Mouse (Mus musculus) heart, adult 2 months (tissue): ENCODE measurements at regions not wholly inside any gene's neighbourhood (a gene's known extent, or its start where the extent isn't known, plus 50 kb on each side); places are given as distances from the start of the nearest gene placed in this dataset.
"Not testable (repeated sequence)": the region's sequence is repeated elsewhere in the genome, so short reads cannot be mapped to it uniquely, and the experiment has no call there.

Source experiments
- DNase-seq, 2 experiments: peaks; one replicate each; pipeline ENCODE4 v3.0.0; 2021
- H3K27ac ChIP-seq: fragments of 200-600 bp; 2 replicates; pipeline ENCODE4 v1.8.1; 2022
- H3K27me3 ChIP-seq: fragments of 200-500 bp; 2 replicates; pipeline ENCODE4 v1.6.1; 2012; ENCODE audit warnings: mild to moderate bottlenecking, low read length, inconsistent platforms, mixed read lengths; ENCODE audit not compliant: control insufficient read depth, insufficient read depth
- H3K36me3 ChIP-seq: fragments of 200-500 bp; 2 replicates; pipeline ENCODE4 v1.6.1; 2012; ENCODE audit warnings: low read length, inconsistent platforms; ENCODE audit not compliant: control insufficient read depth, insufficient read depth
- H3K4me1 ChIP-seq: fragments of 200-500 bp; 2 replicates; pipeline ENCODE4 v1.6.1; 2011; ENCODE audit warnings: low read length; ENCODE audit not compliant: control insufficient read depth, insufficient read depth
- H3K4me3 ChIP-seq: fragments of 200-600 bp; 2 replicates; pipeline ENCODE4 v1.8.1; 2022
- H3K79me2 ChIP-seq: fragments of 200-500 bp; replicated peaks from 2 replicates; pipeline ENCODE4 v1.6.1; 2012; ENCODE audit warnings: mild to moderate bottlenecking, inconsistent platforms, low read length, moderate library complexity, mixed read lengths; ENCODE audit not compliant: control insufficient read depth, insufficient read depth
- H3K9ac ChIP-seq: fragments of 200-500 bp; 2 replicates; pipeline ENCODE4 v1.6.1; 2012; ENCODE audit warnings: low read depth, mild to moderate bottlenecking, control low read depth, inconsistent platforms, low read length, mixed read lengths
- CTCF ChIP-seq: fragments of 200-600 bp; IDR thresholded peaks from 2 replicates; pipeline ENCODE4 v1.8.1; 2022; ENCODE audit warnings: antibody characterized with exemption, mild to moderate bottlenecking, moderate library complexity
- EP300 ChIP-seq: fragments of 200-500 bp; IDR thresholded peaks from 2 replicates; pipeline ENCODE4 v1.6.1; 2011; ENCODE audit warnings: low read depth, low read length, control low read depth; ENCODE audit not compliant: insufficient read depth
- POLR2A ChIP-seq: fragments of 200-500 bp; IDR thresholded peaks from 2 replicates; pipeline ENCODE4 v1.6.1; 2011; ENCODE audit warnings: mild to moderate bottlenecking, low read depth, low read length, control low read depth; ENCODE audit not compliant: insufficient read depth
- WGBS: fragments of 180-500 bp; shearing (Covaris S2); methylation state at CpG from one replicate; pipeline ENCODE4 v1.1.7; 2018; 5-methylcytosine and 5-hydroxymethylcytosine counted together
- intact Hi-C: fragments of 180-260 bp; cut with DNase I; formaldehyde crosslinking; loops from one replicate; pipeline ENCODE4 v1.15.1; 2025

- Histone ChIP-seq H3K27me3 (no peaks in the 10 kb centered on the region), H3K9ac (no peak overlapping the region), H3K36me3 (no peaks in the 10 kb centered on the region), H3K79me2 (no peaks in the 10 kb centered on the region), H3K27ac (no peak overlapping the region), H3K4me3 (no peak overlapping the region), H3K4me1 (no peaks in the 10 kb centered on the region)
- TF ChIP-seq POLR2A (no peak), CTCF (no peak), EP300 (no peak)
- intact Hi-C loops: no loop called here
- 74% methylated on average over 6 of the region's 6 CpGs for WGBS
- no peak for DNase-seq
Measured at GRCm38 (mm10) chr14:102199430-102199829, 469.7 kb downstream of the Lmo7 start.

DNA sequence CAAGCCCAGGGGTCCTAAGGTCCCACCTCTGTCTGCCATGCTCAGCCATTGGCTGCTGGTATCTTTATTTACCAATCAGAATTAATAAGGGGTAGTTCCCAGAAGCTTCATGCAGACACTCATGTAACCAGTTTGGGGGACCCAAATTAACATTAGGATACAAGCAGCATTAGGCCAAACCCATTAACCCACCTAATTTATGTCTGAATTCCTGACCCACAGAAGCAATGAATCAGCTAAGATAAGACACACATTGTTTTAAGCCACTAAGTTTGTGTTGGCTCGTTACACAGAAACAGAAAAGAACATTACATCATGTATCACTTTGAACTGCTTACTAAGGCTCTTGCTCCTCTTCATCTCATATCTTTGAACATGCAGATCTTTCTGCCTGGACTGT, 461.0 kb downstream of the Lmo7 start:
- no peak for DNase-seq
- Histone ChIP-seq H3K79me2 (no peaks in the 10 kb centered on the region), H3K4me3 (no peak overlapping the region), H3K36me3 (no peaks in the 10 kb centered on the region), H3K4me1 (no peaks in the 10 kb centered on the region), H3K27ac (no peak overlapping the region), H3K27me3 (no peaks in the 10 kb centered on the region), H3K9ac (no peak overlapping the region)
- 31% methylated on average over 1 of the region's 1 CpGs for WGBS
- intact Hi-C loops: no loop called here
- TF ChIP-seq CTCF: no peak
- no peak for TF ChIP-seq EP300
- TF ChIP-seq POLR2A: no peak

- Histone ChIP-seq H3K27ac (no peak overlapping the region), H3K4me3 (no peak overlapping the region), H3K27me3 (no peaks in the 10 kb centered on the region), H3K36me3 (no peaks in the 10 kb centered on the region), H3K9ac (no peak overlapping the region), H3K79me2 (no peaks in the 10 kb centered on the region), H3K4me1 (no peaks in the 10 kb centered on the region)
- intact Hi-C loops: no loop called here
- TF ChIP-seq CTCF: peak; percentile 45
- no peak for TF ChIP-seq EP300
- no peak for DNase-seq
- 72% methylated on average over 3 of the region's 3 CpGs for whole genome bisulfite sequencing
Measured at GRCm38 (mm10) chr14:102181269-102181668, 451.5 kb downstream of the Lmo7 start.

GRCm38 (mm10) chr14:102171775-102172174, 442.0 kb downstream of the Lmo7 start:
- no peak for DNase-seq
- H3K27ac ChIP-seq: no peak overlapping the region
- no peaks in the 10 kb centered on the region for H3K79me2 ChIP-seq
- no peaks in the 10 kb centered on the region for H3K4me1 ChIP-seq
- H3K4me3 ChIP-seq: no peak overlapping the region
- intact Hi-C loops: no loop called here
- WGBS: 73% methylated on average over 2 of the region's 2 CpGs
- H3K36me3 ChIP-seq: no peaks in the 10 kb centered on the region
- H3K9ac ChIP-seq: no peak overlapping the region
- TF ChIP-seq EP300 (no peak), POLR2A (no peak), CTCF (no peak)
- no peaks in the 10 kb centered on the region for H3K27me3 ChIP-seq

DNA sequence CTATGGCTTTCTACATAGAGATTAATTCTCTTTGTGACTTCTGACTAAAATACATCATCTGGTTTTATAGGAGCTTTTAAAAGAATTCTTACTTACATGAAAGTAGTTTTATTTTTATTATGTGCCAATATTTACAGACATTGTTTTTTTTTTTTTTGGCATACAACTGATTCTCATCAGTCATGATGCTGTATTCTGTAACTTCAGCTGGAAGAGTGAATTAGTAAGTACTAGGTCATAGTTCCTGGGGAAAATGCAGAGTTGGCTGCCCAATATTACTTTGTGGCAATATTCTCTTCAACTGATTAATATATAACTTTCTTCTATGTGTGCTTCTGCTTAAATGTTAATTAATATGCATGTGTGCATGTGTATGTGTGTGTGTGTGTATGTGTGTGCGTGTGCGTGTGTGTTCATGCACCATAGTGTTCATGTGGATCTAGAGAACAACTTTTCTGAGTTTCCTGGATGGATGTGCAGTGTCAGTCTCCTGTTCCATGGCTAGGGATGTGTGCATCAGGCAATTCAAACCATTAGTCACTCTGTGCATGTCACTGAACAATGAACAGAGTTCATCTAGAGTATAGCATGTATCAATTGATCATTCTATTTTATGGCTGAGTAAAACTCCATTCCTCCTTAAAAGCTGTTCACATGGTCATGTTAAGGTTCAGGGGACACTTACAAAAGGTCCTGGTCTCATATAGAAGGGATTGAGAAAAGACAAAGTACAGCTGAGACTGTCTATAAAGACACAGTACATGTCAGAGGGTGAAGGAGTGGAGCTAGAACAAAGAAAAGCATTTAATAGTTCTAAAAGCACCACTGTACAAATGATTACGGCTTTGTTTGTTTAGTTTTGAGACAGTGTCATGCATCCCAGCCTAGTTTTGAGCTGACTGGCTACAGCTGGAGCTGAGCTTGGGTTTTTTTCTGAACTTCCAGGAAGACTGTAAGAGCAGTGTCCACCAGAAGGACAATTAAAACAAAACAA, 431.8 kb downstream of the Lmo7 start:
- no peaks in the 10 kb centered on the region for H3K79me2 ChIP-seq
- TF ChIP-seq EP300 (no peak), CTCF (no peak), POLR2A (no peak)
- H3K27ac ChIP-seq: no peak overlapping the region
- no peak overlapping the region for H3K4me3 ChIP-seq
- DNase-seq: no peak
- WGBS: 79% methylated on average over 3 of the region's 3 CpGs
- intact Hi-C loops: no loop called here
- no peaks in the 10 kb centered on the region for H3K27me3 ChIP-seq
- H3K4me1 ChIP-seq: no peaks in the 10 kb centered on the region
- no peaks in the 10 kb centered on the region for H3K36me3 ChIP-seq
- H3K9ac ChIP-seq: no peak overlapping the region

DNA sequence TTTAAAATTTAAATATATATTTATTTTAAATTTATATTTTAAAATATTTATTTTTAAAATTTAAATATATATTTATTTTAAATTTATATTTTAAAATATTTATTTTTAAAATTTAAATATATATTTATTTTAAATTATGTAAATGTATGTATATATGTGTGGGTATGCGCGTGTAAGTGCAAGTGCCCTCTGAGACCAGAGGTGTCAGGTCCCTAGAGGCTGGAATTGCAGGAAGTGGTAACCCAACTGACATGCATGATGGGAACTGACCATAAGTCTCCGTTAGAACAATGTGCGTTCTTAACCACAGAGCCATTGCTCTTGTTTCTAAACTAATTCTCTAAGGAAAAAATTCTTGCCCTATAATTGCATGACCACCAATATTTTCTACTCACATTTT, 420.7 kb downstream of the Lmo7 start:
- H3K27me3 ChIP-seq, intact Hi-C loops, H3K4me1 ChIP-seq, H3K4me3 ChIP-seq, H3K27ac ChIP-seq, H3K79me2 ChIP-seq, H3K36me3 ChIP-seq, H3K9ac ChIP-seq, DNase-seq: not testable (repeated sequence)
- 89% methylated on average over 4 of the region's 4 CpGs for WGBS
